Mouse (Mus musculus): ENCODE results near the gene Btg2. TPM values are rescaled to one million over a fixed set of nuclear protein-coding genes. Genes with fewer than 3 reads are reported as not detected.

Gene Btg2
- polyA plus RNA-seq, 1 experiment from 2014 or later, result 34.2 TPM

DNA sequence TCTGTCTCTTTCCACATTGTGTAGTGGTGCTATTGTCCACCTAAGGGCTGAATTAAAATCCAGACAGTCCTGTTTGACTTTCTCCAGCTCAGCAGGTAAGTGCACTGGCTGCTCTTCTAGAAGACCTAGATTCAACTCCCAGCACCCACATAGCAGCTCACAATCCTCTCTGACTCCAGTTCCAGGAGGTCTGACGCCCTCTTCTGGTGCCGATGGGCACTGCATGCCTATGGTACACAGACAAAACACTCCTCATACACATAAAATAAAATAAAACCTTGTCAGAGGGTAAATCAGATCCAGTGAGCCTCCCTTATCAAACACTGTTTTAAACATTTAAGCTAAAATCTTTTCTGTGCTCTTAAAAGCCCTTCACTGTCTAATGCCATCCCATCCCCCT lies 42.4 kb downstream of the Btg2 start:
- peaks cover 9% of the 10 kb centered on the region; the same call in 1 of the 2 replicates for H3K4me1 ChIP-seq
- H3K9me3 ChIP-seq, result no peaks in the 10 kb centered on the region
- no peak overlapping the region for H3K9ac ChIP-seq
- H3K4me2 ChIP-seq (replicated peaks), result no peak overlapping the region
- no peak overlapping the region for H3K27ac ChIP-seq
- no peaks in the 10 kb centered on the region for H3K36me3 ChIP-seq
- WGBS, result 62% methylated on average over 2 of the region's 2 CpGs
- H3K4me3 ChIP-seq, result no peak overlapping the region
- no peak for ATAC-seq (ENCODE audit: insufficient number of reproducible peaks, insufficient read depth, low FRiP score, low TSS enrichment)
- H3K27me3 ChIP-seq, result no peaks in the 10 kb centered on the region

- no peaks in the 10 kb centered on the region for H3K36me3 ChIP-seq
- no peak overlapping the region for H3K9ac ChIP-seq
- no peak overlapping the region for H3K4me3 ChIP-seq
- 80% methylated on average over 14 of the region's 14 CpGs for WGBS
- no peaks in the 10 kb centered on the region for H3K4me1 ChIP-seq
- H3K27me3 ChIP-seq, result no peaks in the 10 kb centered on the region
- no peak overlapping the region for H3K27ac ChIP-seq
- H3K9me3 ChIP-seq, result no peaks in the 10 kb centered on the region
- no peak overlapping the region for H3K4me2 ChIP-seq (replicated peaks)
- no peak for ATAC-seq (ENCODE audit: insufficient number of reproducible peaks, insufficient read depth, low FRiP score, low TSS enrichment)
Observed at GRCm38 (mm10) chr1:134028161-134028846, 50.6 kb downstream of the Btg2 start.

- no peak for ATAC-seq (ENCODE audit: insufficient number of reproducible peaks, insufficient read depth, low FRiP score, low TSS enrichment)
- H3K4me1 ChIP-seq, result no peaks in the 10 kb centered on the region
- 82% methylated on average over 9 of the region's 9 CpGs for WGBS
- H3K36me3 ChIP-seq, result no peaks in the 10 kb centered on the region
- H3K4me3 ChIP-seq, result no peak overlapping the region
- no peak overlapping the region for H3K27ac ChIP-seq
- H3K9me3 ChIP-seq, result no peaks in the 10 kb centered on the region
- H3K4me2 ChIP-seq (replicated peaks), result no peak overlapping the region
- H3K27me3 ChIP-seq, result no peaks in the 10 kb centered on the region
- H3K9ac ChIP-seq, result no peak overlapping the region
Observed at GRCm38 (mm10) chr1:134026741-134027140, 52.2 kb downstream of the Btg2 start.

- no peaks in the 10 kb centered on the region for H3K27me3 ChIP-seq
- no peak overlapping the region for H3K4me3 ChIP-seq
- H3K36me3 ChIP-seq, result no peaks in the 10 kb centered on the region
- WGBS, result 76% methylated on average over 5 of the region's 5 CpGs
- H3K27ac ChIP-seq, result no peak overlapping the region
- no peaks in the 10 kb centered on the region for H3K4me1 ChIP-seq
- no peak overlapping the region for H3K9ac ChIP-seq
- no peaks in the 10 kb centered on the region for H3K9me3 ChIP-seq
- no peak overlapping the region for H3K4me2 ChIP-seq (replicated peaks)
- ATAC-seq (ENCODE audit: insufficient number of reproducible peaks, insufficient read depth, low FRiP score, low TSS enrichment), result no peak
Observed at GRCm38 (mm10) chr1:134025975-134026374, 52.9 kb downstream of the Btg2 start.

Other genes starting within 250 kb of the Btg2 start
- 1.1 and 1.3 TPM in 2 replicates for gene Optc, start 171.1 kb downstream of the Btg2 start, polyA plus RNA-seq (2016; fragmentation: Nextera tagmentation; extraction: Ambion mirVana)
- 1.9 and 2.2 TPM in 2 replicates for gene Prelp, start 157.7 kb downstream of the Btg2 start, polyA plus RNA-seq (2016; fragmentation: Nextera tagmentation; extraction: Ambion mirVana)
- 6.2 and 7.2 TPM in 2 replicates for gene Fmod, start 41.9 kb downstream of the Btg2 start, polyA plus RNA-seq (2016; fragmentation: Nextera tagmentation; extraction: Ambion mirVana)
- not detected in 2 replicates for gene Chit1, start 32.1 kb upstream of the Btg2 start, polyA plus RNA-seq (2016; fragmentation: Nextera tagmentation; extraction: Ambion mirVana)
- 1.9 and 3.6 TPM in 2 replicates for gene Chil1, start 103.1 kb upstream of the Btg2 start, polyA plus RNA-seq (2016; fragmentation: Nextera tagmentation; extraction: Ambion mirVana)
- gene Mybph, start 114.3 kb upstream of the Btg2 start, polyA plus RNA-seq (2016; fragmentation: Nextera tagmentation; extraction: Ambion mirVana), result 19.9 and 28.3 TPM in 2 replicates
- gene Adora1, start 156.3 kb upstream of the Btg2 start, polyA plus RNA-seq (2016; fragmentation: Nextera tagmentation; extraction: Ambion mirVana), result 1.7 and 2.1 TPM in 2 replicates
- 62.9 and 76.2 TPM in 2 replicates for gene Myog, start 210.9 kb upstream of the Btg2 start, polyA plus RNA-seq (2016; fragmentation: Nextera tagmentation; extraction: Ambion mirVana)